Mouse (Mus musculus) heart, adult 2 months (tissue): ENCODE measurements at regions not wholly inside any gene's neighbourhood (a gene's known extent, or its start where the extent isn't known, plus 50 kb on each side); places are given as distances from the start of the nearest gene placed in this dataset.

Experiments
- DNase-seq, 2 experiments: peaks; one replicate each; pipeline ENCODE4 v3.0.0; 2021
- H3K27ac ChIP-seq: fragments of 200-600 bp; 2 replicates; pipeline ENCODE4 v1.8.1; 2022
- H3K27me3 ChIP-seq: fragments of 200-500 bp; 2 replicates; pipeline ENCODE4 v1.6.1; 2012; ENCODE audit warnings: mild to moderate bottlenecking, low read length, inconsistent platforms, mixed read lengths; ENCODE audit not compliant: control insufficient read depth, insufficient read depth
- H3K36me3 ChIP-seq: fragments of 200-500 bp; 2 replicates; pipeline ENCODE4 v1.6.1; 2012; ENCODE audit warnings: low read length, inconsistent platforms; ENCODE audit not compliant: control insufficient read depth, insufficient read depth
- H3K4me1 ChIP-seq: fragments of 200-500 bp; 2 replicates; pipeline ENCODE4 v1.6.1; 2011; ENCODE audit warnings: low read length; ENCODE audit not compliant: control insufficient read depth, insufficient read depth
- H3K4me3 ChIP-seq: fragments of 200-600 bp; 2 replicates; pipeline ENCODE4 v1.8.1; 2022
- H3K79me2 ChIP-seq: fragments of 200-500 bp; replicated peaks from 2 replicates; pipeline ENCODE4 v1.6.1; 2012; ENCODE audit warnings: mild to moderate bottlenecking, inconsistent platforms, low read length, moderate library complexity, mixed read lengths; ENCODE audit not compliant: control insufficient read depth, insufficient read depth
- H3K9ac ChIP-seq: fragments of 200-500 bp; 2 replicates; pipeline ENCODE4 v1.6.1; 2012; ENCODE audit warnings: low read depth, mild to moderate bottlenecking, control low read depth, inconsistent platforms, low read length, mixed read lengths
- CTCF ChIP-seq: fragments of 200-600 bp; IDR thresholded peaks from 2 replicates; pipeline ENCODE4 v1.8.1; 2022; ENCODE audit warnings: antibody characterized with exemption, mild to moderate bottlenecking, moderate library complexity
- EP300 ChIP-seq: fragments of 200-500 bp; IDR thresholded peaks from 2 replicates; pipeline ENCODE4 v1.6.1; 2011; ENCODE audit warnings: low read depth, low read length, control low read depth; ENCODE audit not compliant: insufficient read depth
- POLR2A ChIP-seq: fragments of 200-500 bp; IDR thresholded peaks from 2 replicates; pipeline ENCODE4 v1.6.1; 2011; ENCODE audit warnings: mild to moderate bottlenecking, low read depth, low read length, control low read depth; ENCODE audit not compliant: insufficient read depth
- WGBS: fragments of 180-500 bp; shearing (Covaris S2); methylation state at CpG from one replicate; pipeline ENCODE4 v1.1.7; 2018; 5-methylcytosine and 5-hydroxymethylcytosine counted together
- intact Hi-C: fragments of 180-260 bp; cut with DNase I; formaldehyde crosslinking; loops from one replicate; pipeline ENCODE4 v1.15.1; 2025

GRCm38 (mm10) chr1:69470614-69471250 is 216.3 kb downstream of the Ikzf2 start:
- TF ChIP-seq CTCF (no peak), POLR2A (no peak), EP300 (no peak)
- 60% methylated on average over 4 of the region's 4 CpGs for WGBS
- no peak overlapping the region for H3K9ac ChIP-seq

GRCm38 (mm10) chr1:69469158-69469901 is 217.7 kb downstream of the Ikzf2 start:
- intact Hi-C loops: no loop called here
- TF ChIP-seq POLR2A: no peak
- no peak for TF ChIP-seq EP300
- no peak for TF ChIP-seq CTCF
- no peak overlapping the region for H3K27ac ChIP-seq
- H3K4me1 ChIP-seq: no peaks in the 10 kb centered on the region
- no peak overlapping the region for H3K9ac ChIP-seq
- no peak for DNase-seq
- H3K4me3 ChIP-seq: no peak overlapping the region
- 76% methylated on average over 8 of the region's 8 CpGs for WGBS
- no peaks in the 10 kb centered on the region for H3K27me3 ChIP-seq
- no peaks in the 10 kb centered on the region for H3K36me3 ChIP-seq
- no peaks in the 10 kb centered on the region for H3K79me2 ChIP-seq

More at GRCm38 (mm10) chr1:69470614-69471250, 216.3 kb downstream of the Ikzf2 start:
- Histone ChIP-seq H3K36me3 (no peaks in the 10 kb centered on the region), H3K27ac (no peak overlapping the region), H3K4me3 (no peak overlapping the region), H3K27me3 (no peaks in the 10 kb centered on the region), H3K4me1 (no peaks in the 10 kb centered on the region), H3K79me2 (no peaks in the 10 kb centered on the region)
- intact Hi-C loops: no loop called here
- DNase-seq: no peak

- H3K27me3 ChIP-seq: no peaks in the 10 kb centered on the region
- no peak for DNase-seq
- H3K9ac ChIP-seq: no peak overlapping the region
- no peaks in the 10 kb centered on the region for H3K36me3 ChIP-seq
- TF ChIP-seq CTCF (no peak), POLR2A (no peak), EP300 (no peak)
- intact Hi-C loops: no loop called here
- no peaks in the 10 kb centered on the region for H3K79me2 ChIP-seq
- H3K27ac ChIP-seq: no peak overlapping the region; the same call in 1 of the 2 replicates
- no peaks in the 10 kb centered on the region for H3K4me1 ChIP-seq
- no peak overlapping the region for H3K4me3 ChIP-seq
- WGBS: 32% methylated on average over 5 of the region's 5 CpGs
These were observed 220.3 kb downstream of the Ikzf2 start for GRCm38 (mm10) chr1:69466534-69467275.

GRCm38 (mm10) chr1:69461191-69461590 is 225.9 kb downstream of the Ikzf2 start:
- intact Hi-C loops: no loop called here
- Histone ChIP-seq H3K4me1 (no peaks in the 10 kb centered on the region), H3K36me3 (no peaks in the 10 kb centered on the region), H3K4me3 (no peak overlapping the region), H3K27ac (no peak overlapping the region), H3K79me2 (no peaks in the 10 kb centered on the region), H3K27me3 (no peaks in the 10 kb centered on the region), H3K9ac (no peak overlapping the region)
- no peak for DNase-seq
- TF ChIP-seq CTCF (no peak), EP300 (no peak), POLR2A (no peak)
- 83% methylated on average over 3 of the region's 3 CpGs for WGBS

- intact Hi-C loops: no loop called here
- Histone ChIP-seq H3K4me1 (no peaks in the 10 kb centered on the region), H3K9ac (no peak overlapping the region), H3K79me2 (no peaks in the 10 kb centered on the region), H3K36me3 (no peaks in the 10 kb centered on the region), H3K4me3 (no peak overlapping the region), H3K27ac (no peak overlapping the region), H3K27me3 (no peaks in the 10 kb centered on the region)
- TF ChIP-seq POLR2A (no peak), CTCF (no peak), EP300 (no peak)
- no peak for DNase-seq
These were observed 227.1 kb downstream of the Ikzf2 start for GRCm38 (mm10) chr1:69459899-69460298.

- TF ChIP-seq EP300: no peak
- TF ChIP-seq POLR2A: no peak
- no peak for TF ChIP-seq CTCF
- Histone ChIP-seq H3K27ac (no peak overlapping the region), H3K27me3 (no peaks in the 10 kb centered on the region)
These were observed 229.6 kb downstream of the Ikzf2 start for GRCm38 (mm10) chr1:69457471-69457870.

More at GRCm38 (mm10) chr1:69457471-69457870, 229.6 kb downstream of the Ikzf2 start:
- no peak for DNase-seq
- Histone ChIP-seq H3K36me3 (no peaks in the 10 kb centered on the region), H3K4me1 (no peaks in the 10 kb centered on the region), H3K4me3 (no peak overlapping the region), H3K79me2 (no peaks in the 10 kb centered on the region), H3K9ac (no peak overlapping the region)
- intact Hi-C loops: no loop called here
